Mouse (Mus musculus): Measurements from ENCODE around the gene Olfr191. TPM values are rescaled to one million over a fixed set of nuclear protein-coding genes. Genes with fewer than 3 reads are reported as not detected.
"Not testable (repeated sequence)": the region's sequence is repeated elsewhere in the genome, so short reads cannot be mapped to it uniquely, and the experiment has no call there.

Gene Olfr191
- not detected in 2 replicates for total RNA-seq (2014; rRNA removed)
- polyA plus RNA-seq (2015; fragmentation: Nextera tagmentation; extraction: Ambion mirVana), result not detected in 2 replicates

- WGBS, result 39% methylated on average over 1 of the region's 1 CpGs
- not testable (repeated sequence) for H3K9me3 ChIP-seq (ENCODE audit: low read length); H3K4me2 ChIP-seq (ENCODE audit: low read depth, low read length); H3K27ac ChIP-seq; DNase-seq (ENCODE audit: low spot score); H3K9ac ChIP-seq (replicated peaks; ENCODE audit: low read length); H3K27me3 ChIP-seq (ENCODE audit: insufficient read depth, low read length); H3K36me3 ChIP-seq (ENCODE audit: insufficient read depth, low read length); H3K4me1 ChIP-seq (ENCODE audit: insufficient read depth, low read length); H3K4me3 ChIP-seq (ENCODE audit: low read length); ATAC-seq
These were observed at the start of gene Olfr191 for GRCm38 (mm10) chr16:59089722-59090121. TSS of gene Olfr191 (minus strand) at chr16:59089822.

- Histone ChIP-seq H3K36me3 (ENCODE audit: insufficient read depth, low read length) (no peaks in the 10 kb centered on the region), H3K4me2 (ENCODE audit: low read depth, low read length) (no peak overlapping the region), H3K4me3 (ENCODE audit: low read length) (no peak overlapping the region), H3K27me3 (ENCODE audit: insufficient read depth, low read length) (no peaks in the 10 kb centered on the region), H3K9me3 (ENCODE audit: low read length) (no peaks in the 10 kb centered on the region), H3K9ac (replicated peaks; ENCODE audit: low read length) (no peak overlapping the region), H3K4me1 (ENCODE audit: insufficient read depth, low read length) (no peaks in the 10 kb centered on the region), H3K27ac (no peak overlapping the region)
- DNase-seq (ENCODE audit: low spot score), result no peak
- ATAC-seq, result no peak
- no peak for TF ChIP-seq CTCF (IDR thresholded peaks at IDR 0.05; ENCODE audit: low read depth)
- WGBS, result 83% methylated on average over 1 of the region's 1 CpGs
These were observed 41.1 kb upstream of the Olfr191 start for GRCm38 (mm10) chr16:59130740-59131139.

GRCm38 (mm10) chr16:59120969-59121368 lies 31.3 kb upstream of the Olfr191 start, which contains the start of gene Olfr194:
TSS of gene Olfr194 (minus strand) at chr16:59121069.
- Histone ChIP-seq H3K9ac (replicated peaks; ENCODE audit: low read length) (no peak within 1 kb of the TSS), H3K36me3 (ENCODE audit: insufficient read depth, low read length) (no peaks in the 10 kb centered on the region), H3K27me3 (ENCODE audit: insufficient read depth, low read length) (no peaks in the 10 kb centered on the region), H3K27ac (no peak within 1 kb of the TSS), H3K9me3 (ENCODE audit: low read length) (no peaks in the 10 kb centered on the region), H3K4me3 (ENCODE audit: low read length) (no peak within 1 kb of the TSS), H3K4me1 (ENCODE audit: insufficient read depth, low read length) (no peaks in the 10 kb centered on the region), H3K4me2 (ENCODE audit: low read depth, low read length) (no peak within 1 kb of the TSS)
- TF ChIP-seq CTCF (IDR thresholded peaks at IDR 0.05; ENCODE audit: low read depth), result no peak
- ATAC-seq (no peak), DNase-seq (ENCODE audit: low spot score) (no peak)

GRCm38 (mm10) chr16:59111781-59112180 lies 22.2 kb upstream of the Olfr191 start, which contains the start of gene Olfr193:
TSS of gene Olfr193 (minus strand) at chr16:59111881.
- Histone ChIP-seq H3K27ac (no peak within 1 kb of the TSS), H3K4me2 (ENCODE audit: low read depth, low read length) (no peak within 1 kb of the TSS), H3K4me1 (ENCODE audit: insufficient read depth, low read length) (no peaks in the 10 kb centered on the region), H3K9me3 (ENCODE audit: low read length) (no peaks in the 10 kb centered on the region), H3K9ac (replicated peaks; ENCODE audit: low read length) (no peak within 1 kb of the TSS), H3K36me3 (ENCODE audit: insufficient read depth, low read length) (no peaks in the 10 kb centered on the region), H3K27me3 (ENCODE audit: insufficient read depth, low read length) (no peaks in the 10 kb centered on the region), H3K4me3 (ENCODE audit: low read length) (no peak within 1 kb of the TSS)
- TF ChIP-seq CTCF (IDR thresholded peaks at IDR 0.05; ENCODE audit: low read depth), result no peak
- no peak for ATAC-seq
- DNase-seq (ENCODE audit: low spot score), result no peak
- 71% methylated on average over 1 of the region's 1 CpGs for WGBS

- H3K4me1 ChIP-seq (ENCODE audit: insufficient read depth, low read length); DNase-seq (ENCODE audit: low spot score); H3K27ac ChIP-seq; H3K4me3 ChIP-seq (ENCODE audit: low read length); H3K4me2 ChIP-seq (ENCODE audit: low read depth, low read length); ATAC-seq; H3K9ac ChIP-seq (replicated peaks; ENCODE audit: low read length); H3K9me3 ChIP-seq (ENCODE audit: low read length); H3K36me3 ChIP-seq (ENCODE audit: insufficient read depth, low read length); H3K27me3 ChIP-seq (ENCODE audit: insufficient read depth, low read length): not testable (repeated sequence)
- 69% methylated on average over 5 of the region's 5 CpGs for WGBS
These were observed 18.9 kb upstream of the Olfr191 start for GRCm38 (mm10) chr16:59108522-59108921.

- H3K9me3 ChIP-seq (ENCODE audit: low read length), result no peaks in the 10 kb centered on the region
- no peak overlapping the region for H3K4me2 ChIP-seq (ENCODE audit: low read depth, low read length)
- no peaks in the 10 kb centered on the region for H3K27me3 ChIP-seq (ENCODE audit: insufficient read depth, low read length)
- ATAC-seq (no peak), DNase-seq (ENCODE audit: low spot score) (no peak)
- no peak overlapping the region for H3K27ac ChIP-seq
- no peak overlapping the region for H3K9ac ChIP-seq (replicated peaks; ENCODE audit: low read length)
- H3K36me3 ChIP-seq (ENCODE audit: insufficient read depth, low read length), result no peaks in the 10 kb centered on the region
- whole genome bisulfite sequencing, result 86% methylated on average over 2 of the region's 2 CpGs
- no peaks in the 10 kb centered on the region for H3K4me1 ChIP-seq (ENCODE audit: insufficient read depth, low read length)
- H3K4me3 ChIP-seq (ENCODE audit: low read length), result no peak overlapping the region
- TF ChIP-seq CTCF (IDR thresholded peaks at IDR 0.05; ENCODE audit: low read depth), result no peak
These were observed 15.7 kb upstream of the Olfr191 start for GRCm38 (mm10) chr16:59105312-59105711.

- WGBS, result 77% methylated on average over 2 of the region's 2 CpGs
- not testable (repeated sequence) for H3K36me3 ChIP-seq (ENCODE audit: insufficient read depth, low read length); H3K27me3 ChIP-seq (ENCODE audit: insufficient read depth, low read length)
These were observed 8.5 kb downstream of the Olfr191 start for GRCm38 (mm10) chr16:59081113-59081512.

More at GRCm38 (mm10) chr16:59081113-59081512, 8.5 kb downstream of the Olfr191 start:
- not testable (repeated sequence) for H3K4me2 ChIP-seq (ENCODE audit: low read depth, low read length); H3K27ac ChIP-seq; H3K9ac ChIP-seq (replicated peaks; ENCODE audit: low read length); H3K9me3 ChIP-seq (ENCODE audit: low read length); H3K4me3 ChIP-seq (ENCODE audit: low read length); ATAC-seq; DNase-seq (ENCODE audit: low spot score); H3K4me1 ChIP-seq (ENCODE audit: insufficient read depth, low read length)

Measured in hindbrain, postnatal 0 days (tissue).